Mouse (Mus musculus) forebrain, postnatal 0 days (tissue): ENCODE data around the gene Bmp2k. TPM values are rescaled to one million over a fixed set of nuclear protein-coding genes. Genes with fewer than 3 reads are reported as not detected.

Experiments used
- ATAC-seq: fragments of 200-750 bp; cut with Nextera tagmentation; 2 replicates; pipeline ENCODE4 v1.8.0; 2017; ENCODE audit warnings: mild to moderate bottlenecking, moderate library complexity
- DNase-seq: peaks from one replicate; pipeline ENCODE4 v3.0.0-alpha.2; 2015
- H3K27ac ChIP-seq: fragments of 300-500 bp; sonication (generic); 2 replicates; pipeline ENCODE4 v1.5.1; 2014; ENCODE audit warnings: low read depth, mild to moderate bottlenecking, antibody characterized with exemption, low read length, moderate library complexity, mixed read lengths
- H3K27me3 ChIP-seq: fragments of 300-500 bp; sonication (generic); 2 replicates; pipeline ENCODE4 v1.6.1; 2014; ENCODE audit warnings: mild to moderate bottlenecking, low read length, mixed read lengths; ENCODE audit not compliant: insufficient read depth
- H3K36me3 ChIP-seq: fragments of 300-500 bp; sonication (generic); 2 replicates; pipeline ENCODE4 v1.6.1; 2014; ENCODE audit warnings: mild to moderate bottlenecking, moderate library complexity; ENCODE audit not compliant: insufficient read depth
- H3K4me1 ChIP-seq: fragments of 300-500 bp; sonication (generic); 2 replicates; pipeline ENCODE4 v1.6.1; 2014; ENCODE audit warnings: antibody characterized with exemption; ENCODE audit not compliant: insufficient read depth
- H3K4me2 ChIP-seq: fragments of 300-500 bp; sonication (generic); 2 replicates; pipeline ENCODE4 v1.6.1; 2014; ENCODE audit warnings: low read depth, mild to moderate bottlenecking, moderate library complexity
- H3K4me3 ChIP-seq: fragments of 300-500 bp; sonication (generic); 2 replicates; pipeline ENCODE4 v1.5.1; 2014; ENCODE audit warnings: low read depth, low read length, mixed read lengths
- H3K9ac ChIP-seq: fragments of 300-500 bp; sonication (generic); 2 replicates; pipeline ENCODE4 v1.6.1; 2014; ENCODE audit warnings: mild to moderate bottlenecking
- H3K9me3 ChIP-seq: fragments of 300-500 bp; sonication (generic); 2 replicates; pipeline ENCODE4 v1.6.1; 2016; ENCODE audit warnings: low read length
- CTCF ChIP-seq: sonication (generic); IDR thresholded peaks from 2 replicates; pipeline ENCODE4 v1.5.1; 2016; ENCODE audit warnings: antibody characterized with exemption, control low read depth, low read depth
- WGBS: fragments of 180-500 bp; shearing (Covaris S2); extraction: QIAGEN DNeasy Blood & Tissue Kit; methylation state at CpG from one replicate; pipeline ENCODE4 v1.1.7; 2014; 5-methylcytosine and 5-hydroxymethylcytosine counted together
- polyA plus RNA-seq: library from polyadenylated mRNA; unstranded; fragments of >200 nt; fragmentation: Nextera tagmentation; extraction: Ambion mirVana; gene quantifications from 2 replicates; pipeline ENCODE4 v1.2.1, GENCODE M21; 2015
- total RNA-seq: library from RNA; depleted of rRNA; stranded (reverse); fragments of >200 nt; gene quantifications from 2 replicates; pipeline ENCODE4 v1.2.3, GENCODE M21; 2014

The Bmp2k gene
- total and polyA plus RNA-seq, 2 experiments from 2014 or later, result 7.1 to 17.9 TPM

DNA sequence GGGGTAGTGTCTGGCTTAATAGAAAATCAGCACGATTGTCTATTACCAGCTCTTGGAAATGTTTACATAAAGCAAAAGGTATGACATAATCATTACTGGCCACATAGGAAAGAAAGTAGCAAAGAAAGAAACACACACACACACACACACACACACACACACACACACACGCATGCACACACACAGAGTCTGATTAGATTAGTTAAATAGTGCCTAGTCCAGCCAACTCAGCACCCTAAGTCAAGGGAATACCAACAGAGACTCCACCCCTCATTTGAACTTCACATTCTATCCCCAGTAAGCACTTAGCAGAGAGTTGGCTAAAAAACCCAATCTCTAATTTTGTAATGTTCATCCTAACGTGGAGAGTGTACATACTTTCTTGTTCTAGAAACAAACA, 15.5 kb upstream of the Bmp2k start:
- DNase-seq (no peak), ATAC-seq (no peak)
- Histone ChIP-seq H3K36me3 (no peaks in the 10 kb centered on the region), H3K9ac (no peak overlapping the region), H3K4me3 (no peak overlapping the region), H3K4me1 (peaks cover 8% of the 10 kb centered on the region; the same call in 1 of the 2 replicates), H3K4me2 (no peak overlapping the region), H3K9me3 (no peaks in the 10 kb centered on the region), H3K27ac (no peak overlapping the region), H3K27me3 (no peaks in the 10 kb centered on the region)
- TF ChIP-seq CTCF, result no peak
- WGBS, result 66% methylated on average over 3 of the region's 3 CpGs

DNA sequence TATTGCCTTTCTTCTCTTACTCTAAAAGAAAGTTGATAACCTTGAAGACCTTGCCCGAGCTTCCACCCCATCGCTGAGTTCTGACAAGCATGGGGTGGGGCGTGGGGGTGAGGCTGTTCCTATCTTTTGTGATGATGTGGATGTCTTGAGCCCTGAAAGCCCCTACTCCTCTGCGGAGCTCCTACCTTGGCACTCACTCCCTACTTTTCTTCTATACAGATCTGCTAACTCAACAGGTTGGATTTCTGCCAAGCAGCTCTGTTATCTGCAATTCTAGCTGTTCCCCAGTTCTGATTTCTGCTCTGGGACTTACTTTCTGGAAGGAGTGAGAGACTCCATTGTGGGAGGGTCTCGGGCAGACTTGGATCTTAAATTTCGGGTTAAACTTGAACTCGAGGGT, 14.3 kb upstream of the Bmp2k start:
- Histone ChIP-seq H3K4me1 (peaks cover 8% of the 10 kb centered on the region; the same call in 1 of the 2 replicates), H3K27me3 (no peaks in the 10 kb centered on the region), H3K27ac (no peak overlapping the region), H3K9me3 (no peaks in the 10 kb centered on the region), H3K4me3 (no peak overlapping the region), H3K36me3 (no peaks in the 10 kb centered on the region), H3K4me2 (no peak overlapping the region), H3K9ac (no peak overlapping the region)
- 75% methylated on average over 7 of the region's 7 CpGs for WGBS
- ATAC-seq, result no peak
- peak; percentile 18 for DNase-seq
- no peak for TF ChIP-seq CTCF

DNA sequence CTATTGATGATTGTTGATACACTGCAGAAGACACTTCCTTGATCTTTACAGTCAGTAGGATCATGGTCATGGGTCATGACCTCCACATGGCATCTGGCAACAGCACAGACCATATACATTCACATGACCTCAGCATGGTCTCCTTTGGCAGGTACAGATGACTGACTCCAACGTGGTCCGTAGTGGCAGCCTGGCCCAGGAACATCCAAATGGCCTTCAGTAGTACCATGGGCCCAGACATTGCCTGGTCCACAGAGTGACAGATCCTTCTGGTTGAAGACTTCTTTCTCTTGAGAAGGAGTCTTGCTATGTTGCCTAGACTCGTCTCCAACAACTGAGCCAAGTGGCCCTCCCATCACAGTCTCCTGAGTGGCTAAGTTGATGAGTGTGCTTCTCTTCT, 10.6 kb upstream of the Bmp2k start:
- WGBS, result 90% methylated on average over 3 of the region's 3 CpGs
- ATAC-seq, result no peak

DNA sequence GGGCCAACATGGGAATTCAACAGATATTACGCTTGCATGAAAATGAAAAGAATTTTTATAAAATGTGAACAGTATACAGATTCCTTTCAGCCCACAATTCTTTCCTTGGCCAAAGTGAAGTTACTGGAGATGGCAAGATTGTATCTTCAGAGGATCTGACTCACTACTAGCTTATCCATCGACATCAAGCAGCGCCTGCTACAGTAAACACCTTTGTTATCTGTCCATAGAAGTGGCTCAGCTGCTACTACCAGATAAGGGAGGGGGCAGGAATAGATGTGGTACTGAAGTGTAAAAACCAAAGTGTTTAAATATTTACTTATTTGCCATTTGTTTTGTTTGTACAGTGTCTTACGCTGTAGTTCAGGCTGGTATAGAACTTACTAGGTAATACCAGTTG, 8.6 kb upstream of the Bmp2k start:
- no peak for TF ChIP-seq CTCF
- no peak for DNase-seq
- Histone ChIP-seq H3K4me1 (no peaks in the 10 kb centered on the region), H3K27me3 (no peaks in the 10 kb centered on the region), H3K9me3 (no peaks in the 10 kb centered on the region), H3K9ac (no peak overlapping the region), H3K36me3 (no peaks in the 10 kb centered on the region), H3K27ac (no peak overlapping the region), H3K4me3 (no peak overlapping the region), H3K4me2 (no peak overlapping the region)
- WGBS, result 92% methylated on average over 4 of the region's 4 CpGs
- no peak for ATAC-seq

More for the DNA sequence above, 10.6 kb upstream of the Bmp2k start:
- H3K9me3 ChIP-seq, result no peaks in the 10 kb centered on the region
- no peaks in the 10 kb centered on the region for H3K27me3 ChIP-seq
- no peak for TF ChIP-seq CTCF
- H3K4me2 ChIP-seq, result no peak overlapping the region
- H3K9ac ChIP-seq, result no peak overlapping the region
- no peaks in the 10 kb centered on the region for H3K4me1 ChIP-seq
- DNase-seq, result no peak
- no peak overlapping the region for H3K4me3 ChIP-seq
- H3K36me3 ChIP-seq, result no peaks in the 10 kb centered on the region
- no peak overlapping the region for H3K27ac ChIP-seq

DNA sequence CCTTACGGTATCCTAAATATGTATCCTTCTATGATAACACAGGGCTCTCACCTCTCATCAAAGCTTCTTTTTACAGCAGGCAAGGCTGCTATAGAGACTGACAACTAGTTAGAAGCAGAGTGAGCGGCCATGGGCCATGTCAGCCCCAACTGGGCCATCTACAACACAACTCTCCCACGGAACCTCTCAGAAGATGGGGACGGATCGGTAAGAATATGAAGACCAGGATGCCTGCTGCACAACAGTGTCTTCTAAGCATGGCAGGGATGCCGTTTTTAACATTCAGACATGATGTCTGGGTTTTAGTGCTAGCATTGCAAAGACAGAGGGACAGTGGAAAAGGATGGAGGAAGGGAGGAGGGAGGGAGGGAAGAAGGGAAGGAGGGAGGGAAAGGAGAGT, 6.3 kb upstream of the Bmp2k start:
- DNase-seq (no peak), ATAC-seq (no peak)
- Histone ChIP-seq H3K4me1 (peaks cover 2% of the 10 kb centered on the region; the same call in 1 of the 2 replicates), H3K36me3 (no peaks in the 10 kb centered on the region), H3K27ac (no peak overlapping the region), H3K27me3 (no peaks in the 10 kb centered on the region), H3K4me2 (no peak overlapping the region), H3K9me3 (no peaks in the 10 kb centered on the region), H3K4me3 (no peak overlapping the region), H3K9ac (no peak overlapping the region)
- TF ChIP-seq CTCF, result no peak
- 93% methylated on average over 6 of the region's 6 CpGs for WGBS

DNA sequence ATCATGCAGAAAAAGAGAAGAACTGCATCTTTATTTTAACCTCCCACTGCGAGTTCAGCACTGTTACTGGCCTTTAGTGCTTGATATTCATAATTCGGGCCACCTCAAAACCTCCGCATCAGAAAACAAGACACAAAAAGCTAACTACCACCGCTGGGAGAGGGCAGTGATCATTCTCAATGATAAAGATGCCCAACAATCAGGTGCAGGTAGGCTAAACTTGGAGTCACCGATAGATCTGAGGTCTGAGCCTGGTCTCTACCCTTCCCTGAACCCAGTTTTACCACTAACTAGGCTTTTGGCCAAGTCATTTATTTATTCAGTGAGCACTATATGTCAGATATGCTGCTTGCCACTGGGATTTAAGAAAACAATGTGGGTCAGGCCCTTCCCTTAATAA, 4.8 kb upstream of the Bmp2k start:
- TF ChIP-seq CTCF, result no peak
- Histone ChIP-seq H3K27me3 (no peaks in the 10 kb centered on the region), H3K9me3 (no peaks in the 10 kb centered on the region), H3K36me3 (no peaks in the 10 kb centered on the region), H3K9ac (no peak overlapping the region), H3K4me3 (no peak overlapping the region), H3K27ac (no peak overlapping the region), H3K4me2 (no peak overlapping the region), H3K4me1 (peaks cover 8% of the 10 kb centered on the region)
- ATAC-seq (no peak), DNase-seq (no peak)
- WGBS, result 89% methylated on average over 5 of the region's 5 CpGs

DNA sequence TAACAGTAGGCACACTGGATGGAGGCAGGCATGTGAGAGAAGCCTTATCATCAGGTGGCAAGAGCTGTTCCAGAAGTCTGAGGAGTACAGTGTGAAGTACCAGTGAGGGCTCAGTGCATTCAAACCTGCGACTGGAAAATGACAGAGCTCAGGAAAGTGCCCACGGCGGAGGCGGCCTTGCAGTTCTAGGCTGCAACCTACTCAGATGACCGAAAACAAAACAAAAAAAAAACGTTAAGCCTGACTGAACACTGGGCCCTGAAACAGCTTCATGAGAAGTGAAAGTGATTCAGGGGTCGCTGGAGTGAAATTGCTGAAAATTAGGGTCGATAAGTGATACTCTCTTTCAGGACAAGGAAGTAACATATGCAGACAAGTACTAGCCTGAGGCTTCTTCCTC, 4.4 kb upstream of the Bmp2k start:
- Histone ChIP-seq H3K27me3 (no peaks in the 10 kb centered on the region), H3K4me1 (peaks cover 8% of the 10 kb centered on the region), H3K9me3 (no peaks in the 10 kb centered on the region), H3K9ac (no peak overlapping the region), H3K4me3 (no peak overlapping the region), H3K4me2 (no peak overlapping the region), H3K36me3 (no peaks in the 10 kb centered on the region), H3K27ac (no peak overlapping the region)
- WGBS, result 83% methylated on average over 8 of the region's 8 CpGs
- ATAC-seq, result no peak
- no peak for DNase-seq
- TF ChIP-seq CTCF, result no peak

DNA sequence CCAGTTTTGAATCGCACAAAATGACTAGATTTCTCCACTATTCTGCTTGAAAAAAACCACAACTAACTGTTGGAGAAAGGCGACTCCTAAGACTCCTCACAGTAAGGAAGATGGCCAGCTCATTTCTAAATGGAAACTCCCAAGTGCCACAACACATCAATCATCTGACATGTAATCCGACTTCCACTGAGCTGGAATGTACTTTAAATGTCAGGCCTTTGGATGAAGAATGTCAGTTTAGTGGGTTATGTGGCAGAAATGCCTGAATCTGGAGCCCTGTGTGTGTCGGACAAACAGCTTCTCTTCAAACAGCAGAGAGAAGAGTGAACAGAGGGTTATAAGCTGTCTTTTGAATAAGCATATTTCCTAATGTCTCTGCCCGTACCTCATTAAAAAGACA, 1.7 kb upstream of the Bmp2k start:
- Histone ChIP-seq H3K27ac (no peak overlapping the region), H3K9me3 (no peaks in the 10 kb centered on the region), H3K9ac (no peak overlapping the region), H3K4me3 (no peak overlapping the region), H3K4me1 (peaks cover 8% of the 10 kb centered on the region), H3K36me3 (no peaks in the 10 kb centered on the region), H3K27me3 (no peaks in the 10 kb centered on the region), H3K4me2 (no peak overlapping the region)
- ATAC-seq, result no peak
- DNase-seq, result no peak
- 43% methylated on average over 5 of the region's 5 CpGs for WGBS
- no peak for TF ChIP-seq CTCF
